Mouse (Mus musculus) neural tube, embryonic 12.5 days (tissue): ENCODE results near the gene Cd59a. TPM values are rescaled to one million over a fixed set of nuclear protein-coding genes. Genes with fewer than 3 reads are reported as not detected.

Experiments used
- ATAC-seq: fragments of 200-750 bp; cut with Nextera tagmentation; 2 replicates; pipeline ENCODE4 v1.8.0; 2017; ENCODE audit warnings: low read depth, mild to moderate bottlenecking, moderate TSS enrichment, moderate library complexity; ENCODE audit not compliant: low FRiP score
- H3K27ac ChIP-seq: fragments of 300-500 bp; sonication (generic); 2 replicates; pipeline ENCODE4 v1.5.1; 2016
- H3K27me3 ChIP-seq: fragments of 300-500 bp; sonication (generic); replicated peaks from 2 replicates; pipeline ENCODE4 v1.6.1; 2016; ENCODE audit warnings: mild to moderate bottlenecking
- H3K36me3 ChIP-seq: fragments of 300-500 bp; sonication (generic); 2 replicates; pipeline ENCODE4 v1.6.1; 2016; ENCODE audit warnings: mild to moderate bottlenecking
- H3K4me1 ChIP-seq: fragments of 300-500 bp; sonication (generic); 2 replicates; pipeline ENCODE4 v1.6.1; 2016
- H3K4me2 ChIP-seq: fragments of 300-500 bp; sonication (generic); replicated peaks from 2 replicates; pipeline ENCODE4 v1.6.1; 2016; ENCODE audit warnings: mild to moderate bottlenecking
- H3K4me3 ChIP-seq: fragments of 300-500 bp; sonication (generic); 2 replicates; pipeline ENCODE4 v1.5.1; 2016
- H3K9ac ChIP-seq: fragments of 300-500 bp; sonication (generic); 2 replicates; pipeline ENCODE4 v1.6.1; 2016; ENCODE audit warnings: mild to moderate bottlenecking
- H3K9me3 ChIP-seq: fragments of 300-500 bp; sonication (generic); 2 replicates; pipeline ENCODE4 v1.6.1; 2016; ENCODE audit warnings: mild to moderate bottlenecking
- WGBS: fragments of 180-500 bp; shearing (Covaris S2); methylation state at CpG from one replicate; pipeline ENCODE4 v1.1.7; 2016; 5-methylcytosine and 5-hydroxymethylcytosine counted together
- polyA plus RNA-seq: library from polyadenylated mRNA; unstranded; fragments of >200 nt; fragmentation: Nextera tagmentation; extraction: Ambion mirVana; gene quantifications from 2 replicates; pipeline ENCODE4 v1.2.1, GENCODE M21; 2016

Gene Cd59a
- polyA plus RNA-seq, 1 experiment from 2014 or later, result 22.4 TPM

GRCm38 (mm10) chr2:104130165-104130564, 34.6 kb downstream of the Cd59a start:
- Histone ChIP-seq H3K4me2 (no peak overlapping the region), H3K4me1 (no peaks in the 10 kb centered on the region), H3K36me3 (no peaks in the 10 kb centered on the region), H3K9ac (no peak overlapping the region), H3K9me3 (no peaks in the 10 kb centered on the region), H3K4me3 (no peak overlapping the region), H3K27ac (no peak overlapping the region), H3K27me3 (peaks cover 5% of the 10 kb centered on the region)
- ATAC-seq, result no peak
- WGBS, result 89% methylated on average over 6 of the region's 6 CpGs

GRCm38 (mm10) chr2:104130969-104131368, 35.4 kb downstream of the Cd59a start:
- H3K9me3 ChIP-seq, result no peaks in the 10 kb centered on the region
- no peak for ATAC-seq
- H3K27me3 ChIP-seq, result no peaks in the 10 kb centered on the region; the same call in 1 of the 2 replicates
- H3K36me3 ChIP-seq, result no peaks in the 10 kb centered on the region
- 71% methylated on average over 3 of the region's 3 CpGs for WGBS
- no peak overlapping the region for H3K9ac ChIP-seq
- H3K4me2 ChIP-seq, result no peak overlapping the region
- no peak overlapping the region for H3K4me3 ChIP-seq
- no peaks in the 10 kb centered on the region for H3K4me1 ChIP-seq
- H3K27ac ChIP-seq, result no peak overlapping the region

GRCm38 (mm10) chr2:104132266-104132859, 36.8 kb downstream of the Cd59a start:
- no peaks in the 10 kb centered on the region for H3K36me3 ChIP-seq
- no peak for ATAC-seq
- WGBS, result 76% methylated on average over 7 of the region's 7 CpGs

GRCm38 (mm10) chr2:104133042-104133810, 37.6 kb downstream of the Cd59a start:
- Histone ChIP-seq H3K27ac (no peak overlapping the region), H3K4me2 (no peak overlapping the region), H3K27me3 (no peaks in the 10 kb centered on the region; the same call in 1 of the 2 replicates), H3K9me3 (no peaks in the 10 kb centered on the region), H3K4me3 (no peak overlapping the region), H3K9ac (no peak overlapping the region), H3K36me3 (no peaks in the 10 kb centered on the region), H3K4me1 (no peaks in the 10 kb centered on the region)
- no peak for ATAC-seq
- 41% methylated on average over 12 of the region's 12 CpGs for WGBS

More at GRCm38 (mm10) chr2:104132266-104132859, 36.8 kb downstream of the Cd59a start:
- H3K9me3 ChIP-seq, result no peaks in the 10 kb centered on the region
- no peaks in the 10 kb centered on the region for H3K4me1 ChIP-seq
- no peak overlapping the region for H3K27ac ChIP-seq
- H3K4me3 ChIP-seq, result no peak overlapping the region
- H3K9ac ChIP-seq, result no peak overlapping the region
- H3K4me2 ChIP-seq, result no peak overlapping the region
- no peaks in the 10 kb centered on the region; the same call in 1 of the 2 replicates for H3K27me3 ChIP-seq

- H3K9ac ChIP-seq, result no peak overlapping the region
- ATAC-seq, result peak; percentile 68
- no peak overlapping the region for H3K27ac ChIP-seq
- no peaks in the 10 kb centered on the region for H3K4me1 ChIP-seq
- H3K4me3 ChIP-seq, result no peak overlapping the region
- no peaks in the 10 kb centered on the region for H3K9me3 ChIP-seq
- no peaks in the 10 kb centered on the region; the same call in 1 of the 2 replicates for H3K27me3 ChIP-seq
- H3K36me3 ChIP-seq, result no peaks in the 10 kb centered on the region
- 48% methylated on average over 8 of the region's 8 CpGs for WGBS
- no peak overlapping the region for H3K4me2 ChIP-seq
These were observed 38.8 kb downstream of the Cd59a start for GRCm38 (mm10) chr2:104134150-104135056.

- H3K4me1 ChIP-seq, result no peaks in the 10 kb centered on the region
- H3K9me3 ChIP-seq, result no peaks in the 10 kb centered on the region
- no peak overlapping the region for H3K4me3 ChIP-seq
- no peak overlapping the region for H3K9ac ChIP-seq
- H3K27me3 ChIP-seq, result no peaks in the 10 kb centered on the region; the same call in 1 of the 2 replicates
- WGBS, result 66% methylated on average over 2 of the region's 2 CpGs
- H3K27ac ChIP-seq, result no peak overlapping the region
- ATAC-seq, result no peak
- no peak overlapping the region for H3K4me2 ChIP-seq
- H3K36me3 ChIP-seq, result no peaks in the 10 kb centered on the region
These were observed 40.3 kb downstream of the Cd59a start for GRCm38 (mm10) chr2:104135920-104136319.

- H3K9ac ChIP-seq, result no peak overlapping the region
- no peaks in the 10 kb centered on the region for H3K27me3 ChIP-seq
- no peak overlapping the region for H3K4me3 ChIP-seq
- H3K36me3 ChIP-seq, result no peaks in the 10 kb centered on the region
- no peak for ATAC-seq
- H3K9me3 ChIP-seq, result no peaks in the 10 kb centered on the region
- no peaks in the 10 kb centered on the region for H3K4me1 ChIP-seq
- H3K27ac ChIP-seq, result no peak overlapping the region
- H3K4me2 ChIP-seq, result no peak overlapping the region
- 93% methylated on average over 8 of the region's 8 CpGs for WGBS
These were observed 46.5 kb downstream of the Cd59a start for GRCm38 (mm10) chr2:104142140-104142539.

GRCm38 (mm10) chr2:104144004-104144403, 48.4 kb downstream of the Cd59a start:
- no peaks in the 10 kb centered on the region for H3K36me3 ChIP-seq
- H3K4me1 ChIP-seq, result no peaks in the 10 kb centered on the region
- no peaks in the 10 kb centered on the region for H3K27me3 ChIP-seq
- no peaks in the 10 kb centered on the region for H3K9me3 ChIP-seq
- no peak overlapping the region for H3K4me3 ChIP-seq
- H3K4me2 ChIP-seq, result no peak overlapping the region
- WGBS, result 90% methylated on average over 12 of the region's 12 CpGs
- H3K27ac ChIP-seq, result no peak overlapping the region
- H3K9ac ChIP-seq, result no peak overlapping the region
- ATAC-seq, result no peak

- no peaks in the 10 kb centered on the region for H3K27me3 ChIP-seq
- WGBS, result 91% methylated on average over 1 of the region's 1 CpGs
- no peaks in the 10 kb centered on the region for H3K36me3 ChIP-seq
- no peak for ATAC-seq
- no peak overlapping the region for H3K27ac ChIP-seq
- H3K9me3 ChIP-seq, result no peaks in the 10 kb centered on the region
- no peak overlapping the region for H3K4me3 ChIP-seq
- H3K4me1 ChIP-seq, result no peaks in the 10 kb centered on the region
- no peak overlapping the region for H3K4me2 ChIP-seq
- H3K9ac ChIP-seq, result no peak overlapping the region
These were observed 50.4 kb downstream of the Cd59a start for GRCm38 (mm10) chr2:104145983-104146382.

GRCm38 (mm10) chr2:104147910-104148561, 52.4 kb downstream of the Cd59a start:
- no peak overlapping the region for H3K9ac ChIP-seq
- no peak overlapping the region for H3K4me3 ChIP-seq
- no peaks in the 10 kb centered on the region for H3K4me1 ChIP-seq
- H3K36me3 ChIP-seq, result no peaks in the 10 kb centered on the region
- 59% methylated on average over 4 of the region's 4 CpGs for WGBS
- no peak overlapping the region for H3K4me2 ChIP-seq
- no peak overlapping the region for H3K27ac ChIP-seq
- H3K9me3 ChIP-seq, result no peaks in the 10 kb centered on the region
- ATAC-seq, result no peak
- no peaks in the 10 kb centered on the region for H3K27me3 ChIP-seq

GRCm38 (mm10) chr2:104150608-104151397, 55.2 kb downstream of the Cd59a start:
- Histone ChIP-seq H3K9ac (no peak overlapping the region), H3K9me3 (no peaks in the 10 kb centered on the region), H3K4me3 (no peak overlapping the region), H3K4me1 (no peaks in the 10 kb centered on the region), H3K36me3 (no peaks in the 10 kb centered on the region), H3K27ac (no peak overlapping the region), H3K27me3 (no peaks in the 10 kb centered on the region), H3K4me2 (no peak overlapping the region)
- ATAC-seq, result no peak
- 87% methylated on average over 6 of the region's 6 CpGs for WGBS
